ENCODE assay signal across 21 mouse cellular contexts in the genomic region with DNA sequence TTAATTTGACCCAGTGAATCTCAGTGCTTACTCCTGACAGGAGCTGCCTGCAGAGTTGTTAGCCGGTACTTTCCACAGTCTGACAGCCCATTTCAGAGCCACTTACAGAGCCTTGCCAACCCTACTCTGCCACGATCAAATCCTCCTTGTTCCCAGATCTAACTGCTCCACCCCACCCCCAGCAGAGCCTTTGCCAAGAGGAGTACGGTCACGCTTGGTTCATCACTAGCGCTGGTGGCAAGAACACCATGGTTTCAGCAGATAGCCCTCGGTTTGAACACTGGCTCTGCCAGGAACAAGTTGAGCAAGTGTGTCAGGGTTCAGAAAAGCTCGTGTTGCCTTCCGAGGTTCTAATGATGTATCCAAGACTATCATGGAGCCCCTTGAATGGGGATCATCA. TPM values are rescaled to one million over a fixed set of nuclear protein-coding genes. Genes with fewer than 3 reads are reported as not detected.
"Had no signal": no experiment of that assay in that cellular context is flagged by ENCODE, and none has a peak within 500 bp of the region (broad histone marks: within the 10 kb centered on the region; RNA-seq: fewer than 3 reads in every experiment).

No protein-coding gene starts in this region.

- H3K27ac ChIP-seq: midbrain, embryonic 10.5 days; midbrain, embryonic 12.5 days; midbrain, embryonic 15.5 days; neural tube, embryonic 12.5 days; stomach, embryonic 15.5 days; stomach, postnatal 0 days had no signal

- H3K4me3 ChIP-seq: midbrain, embryonic 10.5 days; midbrain, embryonic 12.5 days; midbrain, embryonic 15.5 days; neural tube, embryonic 12.5 days; stomach, embryonic 15.5 days had no signal

- H3K36me3 ChIP-seq: midbrain, embryonic 10.5 days; midbrain, embryonic 12.5 days; midbrain, embryonic 15.5 days; neural tube, embryonic 12.5 days; stomach, embryonic 15.5 days had no signal

- H3K27me3 ChIP-seq: midbrain, embryonic 12.5 days; midbrain, embryonic 15.5 days; neural tube, embryonic 12.5 days; stomach, embryonic 15.5 days had no signal

- DNase-seq: lung, adult 18-20 months; lung, embryonic 14.5 days; lung, postnatal 10 days; lung, postnatal 4 days; right cerebral cortex, postnatal 14 days; thymus, adult 2 months; thymus, postnatal 25 days; thymus, postnatal 4 days had no signal

- ATAC-seq: midbrain, embryonic 15.5 days had no signal

- H3K9ac ChIP-seq: lung, embryonic 14.5 days; midbrain, embryonic 12.5 days; midbrain, embryonic 15.5 days; neural tube, embryonic 12.5 days; stomach, embryonic 15.5 days had no signal

- H3K4me1 ChIP-seq: midbrain, embryonic 10.5 days; midbrain, embryonic 12.5 days; midbrain, embryonic 15.5 days; neural tube, embryonic 12.5 days; stomach, embryonic 15.5 days had no signal

- H3K9me3 ChIP-seq: midbrain, embryonic 10.5 days; midbrain, embryonic 12.5 days; midbrain, embryonic 15.5 days; neural tube, embryonic 12.5 days; stomach, embryonic 15.5 days had no signal

- H3K4me2 ChIP-seq: lung, embryonic 14.5 days; midbrain, embryonic 12.5 days; midbrain, embryonic 15.5 days; neural tube, embryonic 12.5 days; stomach, embryonic 15.5 days had no signal

RNA-seq across cellular contexts. Expression of gene Colq, which starts 4.7 kb away (rescaled TPM):
- total RNA-seq: midbrain, postnatal 0 days had no signal
- polyA plus RNA-seq: midbrain, embryonic 15.5 days had no signal

RNA-seq across cellular contexts. Expression of gene Gm49387, which starts 54.2 kb away (rescaled TPM):
- total RNA-seq: megakaryocyte, adult 5-6 weeks; megakaryocyte-erythroid progenitor cell, adult 5-6 weeks; midbrain, postnatal 0 days; monocyte, adult 5-6 weeks; neutrophil, adult 5-6 weeks had no signal
- polyA plus RNA-seq: midbrain, postnatal 0 days; neural tube, embryonic 14.5 days; stomach, embryonic 15.5 days; thymus, adult 2 months; urinary bladder, adult 2 months had no signal
